Mouse (Mus musculus): ENCODE measurements around the gene Crebl2. TPM values are rescaled to one million over a fixed set of nuclear protein-coding genes. Genes with fewer than 3 reads are reported as not detected.
A peak's percentile ranks its signal among the peaks of the same experiment; 100 is the strongest.

Gene Crebl2
- 10 to 100 TPM; 20.4 to 46.1 (median 45.3) TPM for polyA plus RNA-seq (2017; shearing (Covaris generic))

DNA sequence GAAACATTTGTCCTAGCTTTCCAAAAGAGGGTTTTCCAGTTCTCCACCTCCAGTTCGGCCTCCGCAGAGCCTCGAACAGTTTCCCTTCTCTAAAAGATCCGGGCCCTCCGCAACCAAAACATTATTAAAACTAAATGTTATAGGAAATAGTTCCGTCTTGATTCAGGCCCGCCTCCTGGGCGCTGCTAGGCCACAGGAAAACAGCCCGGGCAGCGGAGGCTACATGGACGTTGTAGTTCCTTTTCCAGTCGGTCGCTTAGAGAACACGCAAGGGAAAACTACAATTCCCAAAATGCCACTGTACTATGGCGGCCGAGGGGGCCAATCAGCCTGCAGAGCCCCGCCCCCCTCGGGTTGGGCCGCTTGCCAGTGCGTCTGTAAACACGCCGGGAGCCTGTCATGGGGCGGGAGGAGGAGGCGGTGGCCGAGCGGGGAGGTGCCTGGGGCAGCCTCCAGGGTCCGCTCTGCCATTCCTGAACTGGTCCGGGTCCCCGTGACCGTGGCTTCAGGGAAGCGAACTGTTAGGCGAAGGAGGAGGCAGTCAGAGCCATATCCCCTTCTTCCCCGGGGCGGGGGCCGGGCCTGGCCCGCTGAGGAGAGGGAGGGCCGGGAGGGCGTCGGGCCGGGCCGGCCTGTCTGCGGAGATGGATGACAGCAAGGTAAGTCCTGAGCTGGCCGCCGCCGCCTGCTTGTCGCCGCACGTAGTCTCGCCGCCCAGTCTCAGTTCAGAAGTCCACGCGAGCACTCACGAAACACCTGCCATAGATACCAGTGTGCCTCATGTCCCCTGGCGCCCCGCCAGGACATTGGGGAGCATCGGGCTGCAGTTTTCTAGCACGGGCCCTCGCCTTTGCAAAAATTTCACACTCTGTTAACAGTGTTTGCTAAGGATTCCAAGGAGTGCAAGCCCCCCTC lies at the start of gene Crebl2:
Gene Crebl2 (plus strand): TSS at position 369 of the 915 bp plus-strand sequence.
- peak; percentile 81 for ATAC-seq

- no peak for ATAC-seq
These were observed 48.5 kb upstream of the Crebl2 start for GRCm38 (mm10) chr6:134781494-134781913.

DNA sequence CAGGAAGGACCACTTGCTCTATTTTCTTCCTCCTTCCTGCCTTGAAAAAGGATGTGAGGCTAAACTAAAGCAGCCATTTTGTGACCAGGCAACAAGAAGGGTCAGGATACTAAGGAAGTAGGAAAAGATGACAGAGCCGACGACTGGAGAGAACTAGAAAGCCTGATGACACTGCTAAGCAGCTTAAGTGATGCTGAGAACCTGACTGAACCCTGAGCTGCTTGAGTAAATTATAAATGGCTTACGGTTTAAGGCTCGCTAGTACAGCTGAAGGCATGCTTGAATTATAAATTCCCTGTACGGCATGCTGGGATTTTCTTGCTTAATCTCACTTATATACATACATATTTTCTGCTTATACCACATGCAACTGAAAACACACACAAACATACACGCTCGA lies 47.1 kb upstream of the Crebl2 start:
- no peak for ATAC-seq

GRCm38 (mm10) chr6:134786426-134786825 lies 43.5 kb upstream of the Crebl2 start:
- no peak for ATAC-seq

DNA sequence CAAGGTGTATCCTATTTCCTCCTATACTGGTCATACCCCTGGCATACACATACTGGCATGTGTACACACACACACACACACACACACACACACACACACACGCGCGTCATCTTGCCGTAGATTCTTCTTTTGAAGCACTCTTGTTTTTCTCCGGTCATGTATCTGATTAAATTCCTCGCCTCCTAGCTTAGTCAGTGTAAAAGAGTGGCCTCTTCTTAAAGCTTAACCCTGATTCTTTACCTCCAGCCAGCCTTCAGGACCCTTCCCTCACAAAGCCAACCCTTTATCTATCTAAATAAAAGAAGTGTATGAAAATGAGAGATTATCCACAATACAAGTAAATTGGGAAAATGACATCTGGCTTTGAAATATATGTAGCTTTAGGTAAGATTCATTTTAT lies 40.9 kb upstream of the Crebl2 start:
- ATAC-seq, result no peak

DNA sequence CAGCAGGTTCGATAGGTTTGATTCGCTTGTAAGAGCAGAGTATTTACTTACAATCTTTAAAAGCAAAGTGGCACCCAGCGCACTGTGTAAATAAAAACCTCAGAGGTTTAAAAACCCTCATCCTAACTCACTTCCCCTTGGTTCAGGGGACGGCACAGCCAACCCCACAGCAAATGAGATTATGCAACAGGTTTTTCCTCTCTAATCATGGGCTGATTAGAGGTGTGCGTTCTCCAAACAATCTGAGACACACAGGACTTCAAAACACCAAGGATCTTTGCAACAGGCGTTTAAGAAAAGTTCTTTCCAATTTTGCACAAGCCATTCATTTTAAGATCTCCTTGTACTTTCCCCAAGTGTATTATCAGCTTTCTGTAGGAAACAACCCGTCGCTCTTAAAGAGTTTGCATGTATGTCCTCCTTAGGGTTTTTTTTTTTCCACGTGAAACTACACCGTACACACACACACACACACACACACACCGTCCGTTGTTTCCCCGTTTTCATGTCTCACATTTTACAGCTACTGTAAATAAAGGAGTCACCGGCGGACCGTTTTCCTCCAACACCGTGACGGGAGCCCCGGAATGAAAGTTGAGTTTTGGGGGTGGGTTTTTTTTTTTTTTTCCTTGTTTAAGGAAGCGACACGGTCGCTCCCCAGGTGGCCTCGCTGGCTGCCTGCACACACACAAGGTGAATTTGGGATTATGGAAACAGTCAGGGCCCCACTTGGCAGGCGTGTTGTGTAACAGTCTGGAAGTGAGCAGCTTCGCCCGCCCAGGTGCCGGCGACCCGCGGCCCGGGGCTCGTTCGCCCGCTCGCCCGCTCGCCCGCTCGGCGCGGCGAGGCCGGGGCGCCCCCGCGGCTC lies 38.5 kb upstream of the Crebl2 start:
- ATAC-seq, result peak; percentile 63

DNA sequence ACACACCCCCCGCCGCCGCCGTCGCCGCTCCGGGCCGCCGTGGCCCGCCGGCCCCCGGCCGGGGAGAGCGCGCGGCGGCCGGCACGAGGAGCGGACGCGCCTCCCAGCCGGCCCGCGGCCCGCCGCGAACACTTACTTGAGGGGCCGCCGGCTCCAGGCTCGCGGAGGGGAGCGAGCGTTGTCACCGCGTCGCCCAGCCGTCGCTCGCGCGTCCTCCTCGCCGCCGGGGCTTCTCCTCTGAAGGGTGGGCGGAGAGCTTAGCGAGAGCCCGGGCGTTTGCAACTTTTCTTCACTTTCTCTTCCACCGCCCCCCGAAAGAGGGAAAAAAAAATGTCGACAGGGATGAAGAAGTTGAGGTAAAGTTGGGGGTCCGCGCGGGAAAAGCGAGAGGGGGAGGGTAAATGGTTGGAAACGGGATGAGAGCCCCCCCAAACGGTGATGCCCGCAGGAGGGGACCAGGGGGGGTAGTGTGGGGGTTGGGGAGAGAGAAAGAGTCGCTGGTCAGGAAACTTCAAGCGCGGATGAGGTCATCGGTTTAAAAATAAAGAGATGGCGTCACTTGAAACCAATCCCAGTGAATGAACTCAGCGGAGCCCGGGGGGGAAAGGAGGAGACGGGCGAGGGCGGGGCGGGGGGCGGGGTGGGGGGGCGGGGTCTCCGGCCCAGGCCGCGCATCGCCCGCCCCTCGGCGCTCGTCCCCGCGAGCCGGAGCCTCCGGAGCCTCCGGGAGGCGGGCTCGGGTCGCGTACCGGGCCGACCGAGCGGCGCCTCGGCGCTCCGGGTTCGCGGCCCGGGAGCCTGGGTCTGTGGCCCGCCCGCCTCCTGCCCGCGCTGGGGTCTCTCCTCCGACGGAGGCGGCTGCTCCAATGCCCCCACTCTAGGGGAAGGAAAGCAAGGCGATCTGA lies 37.6 kb upstream of the Crebl2 start, which contains the start of gene Dusp16:
Gene Dusp16 (minus strand): TSS at position 485 of the 905 bp plus-strand sequence.
- ATAC-seq, result peak; percentile 79

DNA sequence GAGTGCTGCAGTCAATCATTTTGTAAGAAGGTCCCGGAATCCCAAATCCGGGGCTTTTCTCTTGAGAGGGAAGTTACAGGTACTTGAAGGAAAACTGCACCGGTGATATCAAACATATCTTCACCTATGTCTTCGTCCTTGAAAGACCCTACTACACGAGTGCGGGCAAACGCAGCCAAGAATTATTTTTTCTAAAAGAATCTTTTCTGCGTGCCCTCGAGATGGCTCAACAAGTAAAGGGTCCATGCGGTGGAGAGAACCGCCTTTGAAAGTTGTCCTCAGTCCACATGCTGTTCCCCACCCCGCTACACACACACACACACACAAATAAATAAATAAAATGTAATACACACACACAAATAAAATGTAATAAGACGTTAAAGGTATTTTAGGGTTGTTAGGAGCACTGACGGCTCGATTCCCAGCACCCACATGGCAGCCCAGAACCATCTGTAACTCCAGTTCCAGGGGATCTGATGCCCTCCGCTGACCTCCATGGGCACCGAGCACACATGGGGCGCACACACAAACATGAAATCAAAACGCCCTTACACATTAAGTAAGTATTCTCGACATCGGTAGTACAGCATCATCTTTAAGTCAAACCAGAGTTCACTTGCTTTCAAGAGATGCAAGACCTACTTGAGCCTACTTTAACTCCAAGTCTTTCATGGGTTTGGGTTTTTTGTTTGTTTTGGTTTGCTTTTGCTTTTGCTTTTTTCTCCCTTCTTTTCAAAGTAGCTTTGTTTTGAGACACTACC lies 36.7 kb upstream of the Crebl2 start:
- ATAC-seq, result no peak

- peak; percentile 59 for ATAC-seq
These were observed 35.9 kb upstream of the Crebl2 start for GRCm38 (mm10) chr6:134793911-134794520.

DNA sequence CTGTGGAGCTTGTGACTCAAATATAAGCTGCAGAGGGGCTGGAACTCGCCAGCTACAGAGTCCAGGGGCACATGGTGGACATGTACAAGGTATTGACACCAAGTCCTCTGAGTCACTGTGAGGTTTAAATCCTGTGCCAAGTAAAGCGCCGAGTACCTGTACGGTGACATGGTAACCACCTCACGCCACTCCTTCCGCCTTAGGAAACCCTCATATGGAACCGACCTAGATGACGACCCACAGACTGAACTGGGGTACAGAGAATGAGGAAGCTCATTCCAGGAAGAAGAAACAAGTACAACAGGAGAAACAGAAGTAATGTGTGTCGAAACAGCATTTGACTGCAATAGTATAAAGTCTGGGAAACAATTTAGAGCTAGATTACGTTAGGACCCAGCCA lies 33.7 kb upstream of the Crebl2 start:
- no peak for ATAC-seq

- ATAC-seq, result no peak
These were observed 28.5 kb upstream of the Crebl2 start for GRCm38 (mm10) chr6:134801483-134801882.

GRCm38 (mm10) chr6:134802641-134803043 lies 27.3 kb upstream of the Crebl2 start:
- no peak for ATAC-seq

DNA sequence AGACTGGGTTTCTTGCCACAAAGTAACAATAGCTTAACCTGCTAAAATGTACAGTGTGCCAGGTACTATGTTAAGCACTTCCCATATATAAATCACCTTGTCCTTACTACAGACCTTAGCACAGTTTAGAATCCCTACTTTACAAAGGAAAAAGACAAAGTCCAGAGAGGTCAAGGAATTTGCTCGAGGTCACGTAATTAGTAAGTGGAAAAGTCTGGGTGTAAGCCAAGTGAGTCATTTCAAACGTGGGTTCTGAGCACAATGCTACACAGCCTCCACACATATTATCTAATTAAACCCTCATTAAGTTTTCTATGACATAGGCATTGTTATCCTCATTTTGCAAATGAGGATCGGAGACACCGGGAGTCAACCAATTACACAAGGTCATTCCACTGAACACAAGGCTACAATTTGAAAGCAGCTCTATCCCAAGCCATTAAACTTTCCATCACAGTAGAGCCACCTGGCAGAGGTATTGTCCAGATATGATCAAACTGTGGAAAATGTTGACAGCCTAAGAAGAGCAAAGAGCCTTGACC lies 25.1 kb upstream of the Crebl2 start:
- no peak for ATAC-seq

DNA sequence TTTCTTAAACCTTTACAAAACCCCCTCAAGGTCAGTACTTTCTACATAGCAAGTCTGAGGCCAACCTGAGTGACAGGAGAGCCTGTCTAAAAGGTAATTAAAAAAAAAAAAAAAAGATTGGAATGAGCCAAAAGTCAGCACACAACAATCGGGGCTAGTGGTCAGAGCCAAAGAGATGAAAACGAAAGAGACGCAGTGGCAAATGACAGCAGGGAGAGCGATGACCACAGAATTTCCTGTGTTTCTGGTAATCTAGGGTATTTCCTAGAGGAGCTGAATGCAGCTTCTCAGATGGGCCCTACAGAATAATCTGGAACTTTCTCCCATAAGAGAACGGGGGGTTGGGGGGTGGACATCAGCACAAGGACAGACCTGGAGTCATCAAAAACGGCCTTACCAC lies 23.8 kb upstream of the Crebl2 start:
- ATAC-seq, result peak; percentile 49

DNA sequence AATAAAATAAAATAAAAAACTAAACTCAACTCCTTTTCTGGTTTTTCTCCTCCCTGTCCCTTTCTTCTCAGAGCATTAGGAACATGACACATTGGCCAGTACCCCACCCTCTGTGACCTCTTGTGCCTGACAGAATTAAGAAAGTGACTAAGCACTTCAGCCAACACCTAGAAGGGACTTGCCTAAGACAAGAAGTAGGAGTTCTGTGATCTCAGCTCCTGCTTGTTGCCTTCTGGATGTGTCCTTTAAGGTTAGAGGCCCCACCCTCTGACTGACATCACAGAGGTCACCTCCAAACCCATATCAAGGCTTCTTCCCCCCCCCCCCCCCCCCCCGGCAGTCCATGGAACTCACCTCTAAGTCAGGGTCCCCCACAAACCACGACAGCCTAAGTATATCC lies 22.9 kb upstream of the Crebl2 start:
- no peak for ATAC-seq

- no peak for ATAC-seq
These were observed 22.2 kb upstream of the Crebl2 start for GRCm38 (mm10) chr6:134807794-134808193.

- no peak for ATAC-seq
These were observed 16.9 kb upstream of the Crebl2 start for GRCm38 (mm10) chr6:134813066-134813465.

GRCm38 (mm10) chr6:134817051-134817928 lies 12.7 kb upstream of the Crebl2 start:
- ATAC-seq, result no peak

GRCm38 (mm10) chr6:134819741-134820140 lies 10.2 kb upstream of the Crebl2 start:
- no peak for ATAC-seq

GRCm38 (mm10) chr6:134820411-134820810 lies 9.5 kb upstream of the Crebl2 start:
- ATAC-seq, result no peak

All from inflammation-experienced regulatory T-cells, adult 6 months (primary cell).